Mouse (Mus musculus) heart, embryonic 15.5 days (tissue): ENCODE measurements around the gene Focad. TPM values are rescaled to one million over a fixed set of nuclear protein-coding genes. Genes with fewer than 3 reads are reported as not detected.

Experiments
- ATAC-seq: fragments of 200-750 bp; cut with Nextera tagmentation; replicated peaks from 2 replicates; pipeline ENCODE4 v1.8.0; 2017; ENCODE audit warnings: low read depth, moderate TSS enrichment; ENCODE audit not compliant: insufficient number of reproducible peaks, insufficient read depth, low FRiP score
- H3K27ac ChIP-seq: fragments of 300-500 bp; sonication (generic); 2 replicates; pipeline ENCODE4 v1.5.1; 2015; ENCODE audit warnings: mild to moderate bottlenecking, inconsistent platforms
- H3K27me3 ChIP-seq: fragments of 300-500 bp; sonication (generic); 2 replicates; pipeline ENCODE4 v1.6.1; 2015; ENCODE audit warnings: inconsistent platforms
- H3K36me3 ChIP-seq: fragments of 300-500 bp; sonication (generic); 2 replicates; pipeline ENCODE4 v1.6.1; 2015; ENCODE audit warnings: mild to moderate bottlenecking, inconsistent platforms
- H3K4me1 ChIP-seq: fragments of 300-500 bp; sonication (generic); replicated peaks from 2 replicates; pipeline ENCODE4 v1.6.1; 2015; ENCODE audit warnings: inconsistent platforms
- H3K4me2 ChIP-seq: fragments of 300-500 bp; sonication (generic); 2 replicates; pipeline ENCODE4 v1.6.1; 2015; ENCODE audit warnings: inconsistent platforms, mild to moderate bottlenecking, moderate library complexity
- H3K4me3 ChIP-seq: fragments of 300-500 bp; sonication (generic); 2 replicates; pipeline ENCODE4 v1.5.1; 2015; ENCODE audit warnings: mild to moderate bottlenecking, inconsistent platforms
- H3K9ac ChIP-seq: fragments of 300-500 bp; sonication (generic); 2 replicates; pipeline ENCODE4 v1.6.1; 2015; ENCODE audit warnings: mild to moderate bottlenecking, inconsistent platforms
- H3K9me3 ChIP-seq: fragments of 300-500 bp; sonication (generic); replicated peaks from 2 replicates; pipeline ENCODE4 v1.6.1; 2016; ENCODE audit warnings: inconsistent platforms
- WGBS: fragments of 180-500 bp; shearing (Covaris S2); methylation state at CpG from one replicate; pipeline ENCODE4 v1.1.7; 2015; ENCODE audit warnings: mixed read lengths; 5-methylcytosine and 5-hydroxymethylcytosine counted together
- polyA plus RNA-seq: library from polyadenylated mRNA; unstranded; fragments of >200 nt; fragmentation: Nextera tagmentation; extraction: Ambion mirVana; gene quantifications from 2 replicates; pipeline ENCODE4 v1.2.1, GENCODE M21; 2015

Focad gene
- polyA plus RNA-seq, 1 experiment from 2014 or later: 6.9 TPM

GRCm38 (mm10) chr4:88412331-88412730 is 317.9 kb downstream of the Focad start:
- Histone ChIP-seq H3K4me3 (no peak overlapping the region), H3K9me3 (no peaks in the 10 kb centered on the region), H3K27ac (no peak overlapping the region), H3K4me2 (no peak overlapping the region), H3K27me3 (no peaks in the 10 kb centered on the region), H3K9ac (no peak overlapping the region), H3K4me1 (peaks cover 4% of the 10 kb centered on the region; the same call in 1 of the 2 replicates), H3K36me3 (no peaks in the 10 kb centered on the region)
- ATAC-seq: no peak
- WGBS: 74% methylated on average over 2 of the region's 2 CpGs

DNA sequence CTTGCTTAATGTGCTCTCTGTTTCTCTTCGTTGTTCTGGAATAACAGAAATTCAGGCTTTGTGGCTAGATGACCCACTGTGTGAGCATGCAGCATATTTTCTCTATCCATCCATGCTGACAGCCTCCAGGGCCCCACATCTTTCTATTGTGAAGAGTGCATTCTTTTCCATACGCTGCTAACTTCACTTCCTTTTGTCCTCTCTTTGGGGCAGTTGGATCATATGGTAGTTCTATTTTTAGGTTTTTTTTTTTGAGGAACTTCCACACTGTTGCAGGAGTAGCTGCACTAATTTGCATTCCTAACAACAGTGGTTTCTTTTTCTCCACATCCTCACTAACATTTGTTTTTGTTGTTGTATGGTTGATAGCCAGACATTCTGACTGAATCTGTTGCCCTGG is 320.6 kb downstream of the Focad start:
- Histone ChIP-seq H3K4me1 (peaks cover 4% of the 10 kb centered on the region; the same call in 1 of the 2 replicates), H3K9ac (no peak overlapping the region), H3K9me3 (no peaks in the 10 kb centered on the region), H3K27me3 (no peaks in the 10 kb centered on the region), H3K36me3 (no peaks in the 10 kb centered on the region), H3K4me3 (no peak overlapping the region), H3K4me2 (no peak overlapping the region), H3K27ac (no peak overlapping the region)
- WGBS: 35% methylated on average over 2 of the region's 2 CpGs
- no peak for ATAC-seq

- H3K27ac ChIP-seq: no peak overlapping the region
- WGBS: 89% methylated on average over 5 of the region's 5 CpGs
- H3K4me3 ChIP-seq: no peak overlapping the region
- ATAC-seq: no peak
- H3K9me3 ChIP-seq: no peaks in the 10 kb centered on the region
- no peak overlapping the region for H3K4me2 ChIP-seq
- H3K4me1 ChIP-seq: peaks cover 4% of the 10 kb centered on the region; the same call in 1 of the 2 replicates
- H3K9ac ChIP-seq: no peak overlapping the region
- no peaks in the 10 kb centered on the region for H3K27me3 ChIP-seq
- H3K36me3 ChIP-seq: no peaks in the 10 kb centered on the region
Measured at GRCm38 (mm10) chr4:88419378-88419777, 324.9 kb downstream of the Focad start.

- no peak overlapping the region for H3K9ac ChIP-seq
- no peak overlapping the region for H3K27ac ChIP-seq
- H3K4me2 ChIP-seq: no peak overlapping the region
- H3K9me3 ChIP-seq: no peaks in the 10 kb centered on the region
- no peaks in the 10 kb centered on the region for H3K4me1 ChIP-seq
- no peak for ATAC-seq
- no peaks in the 10 kb centered on the region for H3K36me3 ChIP-seq
- H3K4me3 ChIP-seq: no peak overlapping the region
- H3K27me3 ChIP-seq: no peaks in the 10 kb centered on the region
Measured at GRCm38 (mm10) chr4:88424563-88424962, 330.1 kb downstream of the Focad start.

DNA sequence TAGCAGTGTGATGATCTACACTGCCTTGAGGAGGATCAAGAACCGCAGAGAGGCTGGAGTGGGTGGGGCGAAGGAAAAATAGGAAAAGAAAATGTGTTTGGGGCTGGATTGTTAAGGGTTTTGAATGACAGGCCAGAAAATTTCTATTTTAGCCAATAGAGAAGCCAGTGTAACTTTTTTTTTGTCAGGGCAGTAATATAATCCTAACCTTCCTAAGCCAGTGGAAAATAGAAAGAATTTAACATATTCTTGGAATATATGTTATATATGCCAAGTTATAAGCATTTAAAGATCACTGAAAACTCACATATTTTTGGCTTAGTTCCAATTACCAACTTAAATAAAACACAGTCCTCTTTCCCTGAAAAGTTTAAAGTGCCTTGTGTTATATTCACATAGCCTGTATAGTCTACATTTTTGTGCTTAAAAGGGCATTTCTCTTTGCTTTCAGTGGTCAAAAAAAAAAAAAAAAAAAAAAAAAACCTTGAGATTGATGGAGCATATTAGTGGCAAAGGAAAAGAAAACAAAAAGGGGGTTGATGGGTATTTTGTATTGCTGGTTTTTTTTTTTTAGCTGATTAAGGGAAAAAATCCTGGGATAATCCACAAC is 333.3 kb downstream of the Focad start:
- Histone ChIP-seq H3K4me3 (no peak overlapping the region), H3K36me3 (no peaks in the 10 kb centered on the region), H3K27me3 (no peaks in the 10 kb centered on the region), H3K9ac (no peak overlapping the region), H3K27ac (no peak overlapping the region), H3K4me2 (no peak overlapping the region), H3K4me1 (no peaks in the 10 kb centered on the region), H3K9me3 (no peaks in the 10 kb centered on the region)
- WGBS: 86% methylated on average over 2 of the region's 2 CpGs
- no peak for ATAC-seq

- Histone ChIP-seq H3K27ac (no peak overlapping the region), H3K4me1 (no peaks in the 10 kb centered on the region), H3K4me2 (no peak overlapping the region), H3K9me3 (no peaks in the 10 kb centered on the region), H3K36me3 (no peaks in the 10 kb centered on the region), H3K4me3 (no peak overlapping the region), H3K9ac (no peak overlapping the region), H3K27me3 (no peaks in the 10 kb centered on the region)
- no peak for ATAC-seq
- WGBS: 81% methylated on average over 8 of the region's 8 CpGs
Measured at GRCm38 (mm10) chr4:88432412-88433024, 338.1 kb downstream of the Focad start.

DNA sequence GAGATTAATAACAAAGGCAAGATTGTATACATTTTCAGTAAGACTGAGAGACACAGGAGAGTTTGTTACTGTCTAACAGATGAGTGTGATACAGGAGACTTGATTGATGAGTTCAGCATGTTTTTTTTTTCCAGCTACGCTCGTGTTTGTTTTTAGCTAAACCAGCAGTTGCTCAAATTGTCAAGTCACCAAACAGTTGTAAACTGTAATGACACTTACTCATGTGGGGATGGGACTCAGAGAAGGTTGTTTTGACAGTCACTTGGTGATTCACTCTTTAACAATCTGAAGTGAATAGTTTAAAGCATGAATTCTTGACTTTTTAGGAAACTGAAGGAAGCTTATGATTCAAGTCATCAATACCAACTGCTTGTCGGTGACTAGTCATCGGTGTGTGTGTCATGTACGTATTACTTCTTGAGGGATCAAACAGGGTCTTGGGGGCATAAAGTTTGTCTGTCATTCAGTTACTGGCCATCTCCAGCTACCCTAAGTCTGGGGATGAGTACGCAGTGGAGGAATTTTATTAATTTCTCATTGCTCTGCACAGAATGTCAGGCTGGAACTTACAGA is 342.2 kb downstream of the Focad start:
- Histone ChIP-seq H3K9ac (no peak overlapping the region), H3K9me3 (no peaks in the 10 kb centered on the region), H3K27me3 (no peaks in the 10 kb centered on the region), H3K36me3 (no peaks in the 10 kb centered on the region), H3K4me2 (no peak overlapping the region), H3K4me3 (no peak overlapping the region), H3K4me1 (peaks cover 17% of the 10 kb centered on the region), H3K27ac (no peak overlapping the region)
- ATAC-seq: no peak
- 77% methylated on average over 6 of the region's 6 CpGs for WGBS

GRCm38 (mm10) chr4:88437166-88437565 is 342.7 kb downstream of the Focad start:
- Histone ChIP-seq H3K9ac (no peak overlapping the region), H3K4me1 (peaks cover 17% of the 10 kb centered on the region), H3K4me2 (no peak overlapping the region), H3K27ac (no peak overlapping the region), H3K27me3 (no peaks in the 10 kb centered on the region), H3K4me3 (no peak overlapping the region), H3K36me3 (no peaks in the 10 kb centered on the region), H3K9me3 (no peaks in the 10 kb centered on the region)
- no peak for ATAC-seq
- WGBS: 75% methylated on average over 3 of the region's 3 CpGs

DNA sequence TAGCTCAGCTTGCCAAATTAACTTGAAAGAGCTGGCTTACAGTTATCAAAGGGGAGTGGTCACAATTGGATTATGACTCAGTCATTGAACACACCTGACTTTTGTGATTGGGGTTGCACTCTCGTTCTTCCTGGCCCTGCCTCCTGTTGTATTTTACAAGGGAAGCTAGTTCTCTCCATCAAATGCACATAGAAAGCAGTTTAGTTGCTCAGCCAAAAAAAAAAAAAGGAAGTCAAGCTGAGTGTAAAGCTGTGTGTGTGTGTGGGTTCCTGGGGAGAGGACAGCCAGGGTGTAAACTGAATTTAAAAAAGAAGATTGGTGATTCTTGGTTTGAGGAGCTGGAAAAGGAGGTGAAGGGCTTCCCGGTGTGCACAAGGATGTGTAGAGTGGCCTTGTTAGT is 343.5 kb downstream of the Focad start:
- no peaks in the 10 kb centered on the region for H3K36me3 ChIP-seq
- H3K4me3 ChIP-seq: no peak overlapping the region; the same call in 1 of the 2 replicates
- no peak overlapping the region for H3K27ac ChIP-seq
- no peak for ATAC-seq
- no peak overlapping the region for H3K9ac ChIP-seq
- peak overlapping the region; percentile 73 for H3K4me2 ChIP-seq
- no peaks in the 10 kb centered on the region for H3K27me3 ChIP-seq
- H3K4me1 ChIP-seq: peaks cover 17% of the 10 kb centered on the region
- H3K9me3 ChIP-seq: no peaks in the 10 kb centered on the region
- WGBS: 36% methylated on average over 2 of the region's 2 CpGs

- no peaks in the 10 kb centered on the region for H3K36me3 ChIP-seq
- H3K9ac ChIP-seq: peak within 1 kb of the TSS; percentile 53
- no peaks in the 10 kb centered on the region for H3K9me3 ChIP-seq
- WGBS: 3% methylated on average over 14 of the region's 14 CpGs
- ATAC-seq: peak; percentile 80
- H3K27me3 ChIP-seq: no peaks in the 10 kb centered on the region
- H3K4me3 ChIP-seq: peak within 1 kb of the TSS; percentile 53
- H3K4me1 ChIP-seq: peaks cover 17% of the 10 kb centered on the region
- 0 out of 2 replicates have a peak within 1 kb of the TSS, but pooled peaks have one; percentile 37 for H3K27ac ChIP-seq
- peak within 1 kb of the TSS; percentile 73 for H3K4me2 ChIP-seq
Measured at GRCm38 (mm10) chr4:88438326-88438989, 344.0 kb downstream of the Focad start, which contains the start of gene Hacd4. Hacd4 (minus strand) TSS chr4:88438928.

DNA sequence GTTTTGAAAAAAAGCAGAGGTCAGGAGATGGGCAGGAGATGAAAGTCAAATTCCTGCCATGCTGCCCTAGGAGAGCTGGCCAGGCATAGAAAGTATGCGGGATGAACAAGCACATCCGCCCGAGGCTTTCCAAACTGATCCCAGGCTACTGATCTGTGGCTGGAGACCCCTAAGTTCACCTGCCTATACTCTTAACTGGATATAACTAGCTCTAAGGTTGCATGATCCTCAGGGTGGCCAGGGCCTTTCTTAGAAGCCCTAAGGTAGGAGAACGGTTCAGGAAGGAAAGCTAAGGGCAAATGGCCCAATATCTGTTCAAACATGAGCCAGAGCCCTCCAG is 344.5 kb downstream of the Focad start:
- Histone ChIP-seq H3K9me3 (no peaks in the 10 kb centered on the region), H3K27ac (no peak overlapping the region), H3K4me3 (peak overlapping the region; percentile 53), H3K4me1 (peaks cover 17% of the 10 kb centered on the region), H3K9ac (peak overlapping the region; percentile 53; the same call in 1 of the 2 replicates), H3K27me3 (no peaks in the 10 kb centered on the region), H3K36me3 (no peaks in the 10 kb centered on the region), H3K4me2 (peak overlapping the region; percentile 73)
- no peak for ATAC-seq
- WGBS: 12% methylated on average over 4 of the region's 4 CpGs
